Mouse (Mus musculus): ENCODE data around the gene Nostrin.

- TF ChIP-seq CTCF (IDR thresholded peaks at IDR 0.05; ENCODE audit: low read depth, low read length) = no peak
- TF ChIP-seq GATA1 (IDR thresholded peaks at IDR 0.05; ENCODE audit: borderline replicate concordance, low read length) = no peak
- no peak for TF ChIP-seq TAL1 (conservative IDR thresholded peaks at IDR 0.05; ENCODE audit: low read depth, low read length)
These were observed 19.7 kb upstream of the Nostrin start for GRCm38 (mm10) chr2:69115921-69116320.

Data from G1E (cell line).